Mouse (Mus musculus): ENCODE data around the gene Slc30a4. TPM values are rescaled to one million over a fixed set of nuclear protein-coding genes. Genes with fewer than 3 reads are reported as not detected.

Gene Slc30a4
- polyA plus RNA-seq, 1 experiment from 2014 or later = 0.88 TPM

DNA sequence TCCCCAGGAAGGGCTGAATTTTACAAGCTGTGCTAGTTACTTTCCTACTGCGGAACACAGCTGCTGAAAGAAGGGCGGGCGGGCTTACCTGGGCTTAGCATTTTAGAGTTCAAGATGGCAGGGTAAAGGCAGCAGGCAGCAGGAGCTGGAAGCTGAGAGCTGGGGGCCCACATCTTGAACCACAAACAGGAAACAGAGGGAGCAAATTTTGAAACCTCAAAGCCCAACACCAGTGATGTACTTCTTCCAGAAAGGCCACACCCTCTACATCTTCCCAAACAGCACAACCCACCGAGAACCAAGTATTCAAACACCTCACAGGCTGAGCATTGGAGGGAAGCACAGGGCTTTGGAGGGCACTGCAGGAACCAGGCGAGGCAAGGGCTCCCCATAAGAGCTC, 29.6 kb downstream of the Slc30a4 start:
- no peak overlapping the region for H3K9ac ChIP-seq
- H3K4me1 ChIP-seq (replicated peaks) = no peaks in the 10 kb centered on the region
- no peak overlapping the region for H3K27ac ChIP-seq
- no peaks in the 10 kb centered on the region for H3K27me3 ChIP-seq
- no peaks in the 10 kb centered on the region for H3K36me3 ChIP-seq
- no peaks in the 10 kb centered on the region for H3K9me3 ChIP-seq (replicated peaks)
- 22% methylated on average over 5 of the region's 5 CpGs for WGBS (ENCODE audit: insufficient replicate concordance)
- H3K4me2 ChIP-seq = no peak overlapping the region
- H3K4me3 ChIP-seq (replicated peaks) = no peak overlapping the region
- DNase-seq (no peak), ATAC-seq (ENCODE audit: low read depth) (no peak)

- 60% methylated on average over 5 of the region's 5 CpGs for WGBS (ENCODE audit: insufficient replicate concordance)
- no peaks in the 10 kb centered on the region for H3K4me1 ChIP-seq (replicated peaks)
Measured at GRCm38 (mm10) chr2:122671714-122672113, 30.7 kb downstream of the Slc30a4 start.

DNA sequence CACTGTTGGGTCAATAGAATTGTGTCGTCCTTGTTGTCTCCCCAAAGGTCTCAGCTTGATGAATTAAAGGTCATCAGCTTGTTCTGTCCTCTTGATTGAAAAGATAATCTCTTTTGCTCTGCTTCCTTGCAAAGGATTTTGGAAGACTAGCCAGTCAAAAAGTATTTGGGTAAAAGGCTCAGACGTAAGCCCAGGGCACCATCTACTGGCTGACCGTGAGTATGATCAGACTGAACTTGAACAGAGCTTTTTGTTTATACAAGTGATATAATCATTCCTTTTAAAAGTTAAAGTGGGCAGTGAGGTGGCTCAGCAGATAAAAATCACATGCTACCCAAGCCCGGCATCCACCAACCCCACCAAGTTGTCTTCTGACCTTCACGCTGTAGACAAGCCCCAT, 34.6 kb downstream of the Slc30a4 start:
- H3K36me3 ChIP-seq = no peaks in the 10 kb centered on the region
- H3K27ac ChIP-seq = no peak overlapping the region
- no peaks in the 10 kb centered on the region for H3K27me3 ChIP-seq
- no peak overlapping the region for H3K4me2 ChIP-seq
- no peaks in the 10 kb centered on the region for H3K9me3 ChIP-seq (replicated peaks)
- WGBS (ENCODE audit: insufficient replicate concordance) = 37% methylated on average over 5 of the region's 5 CpGs
- H3K9ac ChIP-seq = no peak overlapping the region
- H3K4me1 ChIP-seq (replicated peaks) = no peaks in the 10 kb centered on the region
- ATAC-seq (ENCODE audit: low read depth) (no peak), DNase-seq (no peak)
- H3K4me3 ChIP-seq (replicated peaks) = no peak overlapping the region

More at GRCm38 (mm10) chr2:122671714-122672113, 30.7 kb downstream of the Slc30a4 start:
- DNase-seq = no peak
- H3K9ac ChIP-seq = no peak overlapping the region
- no peaks in the 10 kb centered on the region for H3K9me3 ChIP-seq (replicated peaks)
- H3K4me3 ChIP-seq (replicated peaks) = no peak overlapping the region
- no peaks in the 10 kb centered on the region for H3K36me3 ChIP-seq
- H3K27me3 ChIP-seq = no peaks in the 10 kb centered on the region
- H3K27ac ChIP-seq = no peak overlapping the region
- H3K4me2 ChIP-seq = no peak overlapping the region
- no peak for ATAC-seq (ENCODE audit: low read depth)

GRCm38 (mm10) chr2:122665973-122666875, 36.2 kb downstream of the Slc30a4 start:
- no peak overlapping the region for H3K4me3 ChIP-seq (replicated peaks)
- H3K4me2 ChIP-seq = no peak overlapping the region
- no peaks in the 10 kb centered on the region for H3K9me3 ChIP-seq (replicated peaks)
- H3K4me1 ChIP-seq (replicated peaks) = no peaks in the 10 kb centered on the region
- WGBS (ENCODE audit: insufficient replicate concordance) = 24% methylated on average over 12 of the region's 12 CpGs
- no peaks in the 10 kb centered on the region for H3K27me3 ChIP-seq
- no peak overlapping the region for H3K27ac ChIP-seq
- no peak overlapping the region for H3K9ac ChIP-seq
- no peaks in the 10 kb centered on the region for H3K36me3 ChIP-seq
- no peak for ATAC-seq (ENCODE audit: low read depth)
- DNase-seq = no peak

- no peaks in the 10 kb centered on the region for H3K4me1 ChIP-seq (replicated peaks)
- H3K9me3 ChIP-seq (replicated peaks) = no peaks in the 10 kb centered on the region
- DNase-seq = no peak
- no peak overlapping the region for H3K4me3 ChIP-seq (replicated peaks)
- no peaks in the 10 kb centered on the region for H3K36me3 ChIP-seq
- H3K27ac ChIP-seq = no peak overlapping the region
- H3K9ac ChIP-seq = no peak overlapping the region
- ATAC-seq (ENCODE audit: low read depth) = no peak
- 26% methylated on average over 6 of the region's 6 CpGs for WGBS (ENCODE audit: insufficient replicate concordance)
- H3K27me3 ChIP-seq = no peaks in the 10 kb centered on the region
- no peak overlapping the region for H3K4me2 ChIP-seq
Measured at GRCm38 (mm10) chr2:122665253-122665972, 37.0 kb downstream of the Slc30a4 start.

DNA sequence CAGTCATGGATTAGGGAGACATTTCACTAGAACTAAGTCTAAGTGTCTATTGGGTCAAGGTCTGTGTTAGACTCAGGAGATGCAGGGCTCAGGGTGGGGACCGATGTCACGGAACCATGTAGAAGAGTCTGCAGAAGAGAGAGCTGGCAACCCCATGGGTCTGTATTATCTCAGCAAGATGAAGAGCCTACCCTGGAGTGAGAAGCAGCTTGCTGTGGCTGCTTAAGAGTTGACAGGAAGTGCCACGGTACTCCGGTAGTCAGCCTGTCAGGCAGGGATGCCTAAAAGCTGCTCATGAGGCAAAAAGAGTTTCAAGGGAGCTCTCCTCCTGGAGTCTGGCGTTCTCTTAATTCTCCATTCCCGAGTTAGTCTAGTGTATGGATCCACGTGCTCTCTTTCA, 42.6 kb downstream of the Slc30a4 start:
- DNase-seq (no peak), ATAC-seq (ENCODE audit: low read depth) (no peak)
- no peaks in the 10 kb centered on the region for H3K27me3 ChIP-seq
- H3K27ac ChIP-seq = no peak overlapping the region
- H3K4me1 ChIP-seq (replicated peaks) = no peaks in the 10 kb centered on the region
- H3K9me3 ChIP-seq (replicated peaks) = no peaks in the 10 kb centered on the region
- no peaks in the 10 kb centered on the region for H3K36me3 ChIP-seq
- H3K9ac ChIP-seq = no peak overlapping the region
- H3K4me3 ChIP-seq (replicated peaks) = no peak overlapping the region
- 58% methylated on average over 7 of the region's 7 CpGs for WGBS (ENCODE audit: insufficient replicate concordance)
- no peak overlapping the region for H3K4me2 ChIP-seq

- H3K9ac ChIP-seq = no peak overlapping the region
- no peaks in the 10 kb centered on the region for H3K4me1 ChIP-seq (replicated peaks)
- H3K4me2 ChIP-seq = no peak overlapping the region
- H3K27ac ChIP-seq = no peak overlapping the region
- DNase-seq = no peak
- no peak for ATAC-seq (ENCODE audit: low read depth)
- no peaks in the 10 kb centered on the region for H3K36me3 ChIP-seq
- 66% methylated on average over 11 of the region's 11 CpGs for WGBS (ENCODE audit: insufficient replicate concordance)
- no peaks in the 10 kb centered on the region for H3K27me3 ChIP-seq
- H3K9me3 ChIP-seq (replicated peaks) = no peaks in the 10 kb centered on the region
- no peak overlapping the region for H3K4me3 ChIP-seq (replicated peaks)
Measured at GRCm38 (mm10) chr2:122657707-122658524, 44.5 kb downstream of the Slc30a4 start.

DNA sequence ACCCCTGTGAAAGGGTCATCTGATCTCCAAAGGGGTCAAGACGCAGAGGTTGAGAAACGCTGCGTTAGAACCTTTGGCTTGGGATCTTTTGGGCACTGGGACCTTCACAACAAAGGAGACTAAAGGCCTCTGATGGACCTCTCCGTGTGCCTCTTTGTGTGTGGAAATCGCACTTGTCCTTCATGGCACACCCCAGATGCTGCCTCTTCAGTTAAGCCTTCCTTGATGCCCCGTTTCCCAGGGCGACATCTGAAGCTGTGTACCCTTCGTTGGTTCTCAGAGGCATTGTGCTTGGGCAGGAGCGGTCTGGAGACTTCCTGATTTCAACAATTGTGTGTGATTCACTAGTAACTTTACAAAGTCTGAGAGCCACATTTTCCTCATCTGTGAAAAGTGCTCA, 45.7 kb downstream of the Slc30a4 start:
- H3K9ac ChIP-seq = no peak overlapping the region
- H3K4me3 ChIP-seq (replicated peaks) = no peak overlapping the region
- no peaks in the 10 kb centered on the region for H3K36me3 ChIP-seq
- no peak for DNase-seq
- no peaks in the 10 kb centered on the region for H3K9me3 ChIP-seq (replicated peaks)
- WGBS (ENCODE audit: insufficient replicate concordance) = 57% methylated on average over 9 of the region's 9 CpGs
- H3K4me1 ChIP-seq (replicated peaks) = no peaks in the 10 kb centered on the region
- no peak overlapping the region for H3K4me2 ChIP-seq
- no peaks in the 10 kb centered on the region for H3K27me3 ChIP-seq
- ATAC-seq (ENCODE audit: low read depth) = no peak
- no peak overlapping the region for H3K27ac ChIP-seq

- no peak overlapping the region for H3K4me2 ChIP-seq
- no peak overlapping the region for H3K27ac ChIP-seq
- H3K9me3 ChIP-seq (replicated peaks) = no peaks in the 10 kb centered on the region
- no peak overlapping the region for H3K9ac ChIP-seq
- no peaks in the 10 kb centered on the region for H3K4me1 ChIP-seq (replicated peaks)
- no peaks in the 10 kb centered on the region for H3K27me3 ChIP-seq
- no peak overlapping the region for H3K4me3 ChIP-seq (replicated peaks)
- WGBS (ENCODE audit: insufficient replicate concordance) = 41% methylated on average over 2 of the region's 2 CpGs
- no peaks in the 10 kb centered on the region for H3K36me3 ChIP-seq
- no peak for ATAC-seq (ENCODE audit: low read depth)
- no peak for DNase-seq
Measured at GRCm38 (mm10) chr2:122656052-122656451, 46.4 kb downstream of the Slc30a4 start.

- no peak for ATAC-seq (ENCODE audit: low read depth)
- Histone ChIP-seq H3K4me2 (0 out of 2 replicates have a peak overlapping the region, but pooled peaks have one; percentile 12), H3K27me3 (no peaks in the 10 kb centered on the region), H3K36me3 (no peaks in the 10 kb centered on the region), H3K4me1 (replicated peaks) (no peaks in the 10 kb centered on the region), H3K9me3 (replicated peaks) (no peaks in the 10 kb centered on the region), H3K4me3 (replicated peaks) (no peak overlapping the region), H3K27ac (no peak overlapping the region), H3K9ac (no peak overlapping the region)
- DNase-seq = no peak
- 17% methylated on average over 17 of the region's 17 CpGs for WGBS (ENCODE audit: insufficient replicate concordance)
Measured at GRCm38 (mm10) chr2:122652096-122653084, 50.1 kb downstream of the Slc30a4 start.

Measured in liver, embryonic 13.5 days (tissue).